Mouse (Mus musculus) ES-E14 (cell line): ENCODE measurements around the gene Pdzk1. TPM values are rescaled to one million over a fixed set of nuclear protein-coding genes. Genes with fewer than 3 reads are reported as not detected.

Experiments
- DNase-seq: peaks from one replicate; pipeline ENCODE4 v3.0.0-alpha.2; 2013; ENCODE audit warnings: low read depth, low spot score
- H3K27ac ChIP-seq: 2 replicates; pipeline ENCODE4 v1.5.1; 2012; ENCODE audit warnings: low read depth, mild to moderate bottlenecking, low read length, moderate library complexity, mixed read lengths; ENCODE audit not compliant: poor library complexity, insufficient read depth, severe bottlenecking
- H3K36me3 ChIP-seq: 2 replicates; pipeline ENCODE4 v1.6.1; 2012; ENCODE audit warnings: mild to moderate bottlenecking, low read length, moderate library complexity, mixed read lengths; ENCODE audit not compliant: control insufficient read depth, poor library complexity, insufficient read depth, severe bottlenecking
- H3K4me1 ChIP-seq, 2 experiments: fragments of 150-350 bp in 1 of 2; sonication (generic) in 1 of 2; 2 replicates each; pipeline ENCODE4 v1.6.1; 2012; ENCODE audit warnings: low read length in 2 of 2, mild to moderate bottlenecking in 1 of 2, mixed read lengths in 1 of 2; ENCODE audit not compliant: control insufficient read depth in 2 of 2, insufficient read depth in 2 of 2, poor library complexity in 1 of 2
- H3K4me3 ChIP-seq, 2 experiments: fragments of 150-350 bp in 1 of 2; sonication (generic) in 1 of 2; 2 replicates each; pipeline ENCODE4 v1.5.1; 2012; ENCODE audit warnings: low read length in 2 of 2, low read depth in 1 of 2, mild to moderate bottlenecking in 1 of 2, mixed read lengths in 1 of 2; ENCODE audit not compliant: insufficient read depth in 1 of 2, poor library complexity in 1 of 2, severe bottlenecking in 1 of 2
- H3K9ac ChIP-seq: 2 replicates; pipeline ENCODE4 v1.6.1; 2012; ENCODE audit warnings: low read depth, mild to moderate bottlenecking, low read length, mixed read lengths; ENCODE audit not compliant: poor library complexity, insufficient read depth, severe bottlenecking
- H3K9me3 ChIP-seq: fragments of 150-350 bp; sonication (generic); 2 replicates; pipeline ENCODE4 v1.6.1; 2012; ENCODE audit warnings: low read depth, mild to moderate bottlenecking, low read length; ENCODE audit not compliant: control insufficient read depth, insufficient read depth
- CHD2 ChIP-seq: IDR thresholded peaks from 2 replicates; pipeline ENCODE4 v1.6.1; 2014; ENCODE audit warnings: mild to moderate bottlenecking, low read depth, low read length, inconsistent platforms
- HCFC1 ChIP-seq: IDR thresholded peaks from 2 replicates; pipeline ENCODE4 v1.6.1; 2012; ENCODE audit warnings: low read length, inconsistent platforms, borderline replicate concordance; ENCODE audit not compliant: insufficient read depth
- MAFK ChIP-seq: IDR thresholded peaks from 2 replicates; pipeline ENCODE4 v1.6.1; 2014; ENCODE audit warnings: mild to moderate bottlenecking, low read depth, low read length, inconsistent platforms; ENCODE audit not compliant: insufficient read depth
- ZC3H11A ChIP-seq: IDR thresholded peaks from 2 replicates; pipeline ENCODE4 v1.6.1; 2012; ENCODE audit warnings: low read depth, mild to moderate bottlenecking, inconsistent platforms, low read length, borderline replicate concordance
- ZNF384 ChIP-seq: IDR thresholded peaks from 2 replicates; pipeline ENCODE4 v1.6.1; 2012; ENCODE audit warnings: low read depth, low read length, inconsistent platforms
- in situ Hi-C, 2 experiments: fragments of 600-800 bp; cut with MboI; formaldehyde crosslinking; loops; one replicate each; pipeline ENCODE4 v1.15.1; 2025; ENCODE audit warnings: low sequenced_read_pairs in 2 of 2, inconsistent platforms in 1 of 2; ENCODE audit not compliant: unreplicated experiment in 2 of 2
- total RNA-seq: library from RNA; depleted of rRNA; stranded (reverse); fragments of 300-350 nt; gene quantifications from 2 replicates; pipeline ENCODE4 v1.2.3, GENCODE M21; 2012

The Pdzk1 gene
- total RNA-seq, 1 experiment: 3.0 TPM

DNA sequence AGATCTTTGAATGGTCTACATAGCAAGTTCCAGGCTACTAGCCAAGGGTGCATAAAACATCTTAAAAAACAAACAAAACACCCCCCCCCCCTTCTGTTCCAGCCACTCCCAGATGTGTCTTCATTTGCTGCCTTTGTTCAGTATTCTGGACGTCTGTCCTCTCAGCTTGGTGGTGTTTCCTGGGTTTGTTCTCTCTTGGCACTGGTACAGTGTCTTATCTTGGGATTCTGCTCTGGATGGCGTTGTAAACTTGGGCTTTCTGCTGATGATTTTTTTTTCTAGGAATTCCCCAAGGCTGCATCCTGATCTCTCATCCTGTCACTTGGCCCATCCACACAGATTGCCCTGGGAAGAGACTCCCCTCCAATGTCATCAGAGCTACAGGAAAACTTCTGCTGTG lies 7.3 kb downstream of the Pdzk1 start:
- no peak overlapping the region for H3K9ac ChIP-seq
- in situ Hi-C loops: no loop called here
- no peaks in the 10 kb centered on the region for H3K9me3 ChIP-seq
- H3K4me3 ChIP-seq: no peak overlapping the region
- TF ChIP-seq HCFC1 (no peak), CHD2 (no peak), ZNF384 (no peak), ZC3H11A (no peak)
- no peak overlapping the region; the same call in 1 of the 2 replicates for H3K27ac ChIP-seq
- H3K4me1 ChIP-seq: peaks cover 6 to 8% of the 10 kb centered on the region in 2 experiments; a peak in 3 of 4 replicates
- no peak for DNase-seq
- no peaks in the 10 kb centered on the region for H3K36me3 ChIP-seq

DNA sequence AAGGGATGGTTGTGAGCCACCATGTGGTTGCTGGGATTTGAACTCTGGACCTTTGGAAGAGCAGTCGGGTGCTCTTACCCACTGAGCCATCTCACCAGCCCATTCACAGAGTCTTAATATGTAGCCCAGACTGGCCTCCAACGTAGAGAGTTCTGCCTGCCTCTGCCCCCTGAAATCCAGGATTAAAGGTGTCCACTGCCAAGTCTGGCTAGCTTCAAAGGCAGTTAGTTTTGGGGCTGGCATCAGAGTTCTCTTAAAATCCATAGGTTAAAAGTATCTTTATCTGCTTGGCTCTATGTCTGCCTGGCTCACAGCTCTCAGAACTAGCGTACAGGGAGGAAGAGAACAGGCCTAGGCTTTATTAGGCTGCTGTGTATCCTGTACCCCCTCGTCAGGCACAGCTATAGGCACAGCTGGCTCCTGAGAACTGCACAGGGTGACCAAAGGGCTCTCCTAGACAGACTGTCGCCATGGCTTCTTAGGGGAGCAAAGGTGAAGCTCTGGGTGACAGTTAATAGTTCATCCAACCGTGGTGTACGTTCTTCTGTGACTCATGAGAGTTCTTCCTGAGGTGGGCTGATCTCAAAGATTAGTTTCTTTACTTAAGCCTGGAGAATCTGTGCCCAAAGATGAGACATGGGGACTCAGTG lies 10.0 kb downstream of the Pdzk1 start:
- DNase-seq: no peak
- Histone ChIP-seq H3K27ac (no peak overlapping the region), H3K4me1 (no peaks in the 10 kb centered on the region), H3K36me3 (no peaks in the 10 kb centered on the region), H3K9ac (no peak overlapping the region), H3K4me3 (no peak overlapping the region), H3K9me3 (no peaks in the 10 kb centered on the region)
- in situ Hi-C loops: no loop called here
- TF ChIP-seq CHD2 (no peak), ZC3H11A (no peak), MAFK (no peak), ZNF384 (no peak)

DNA sequence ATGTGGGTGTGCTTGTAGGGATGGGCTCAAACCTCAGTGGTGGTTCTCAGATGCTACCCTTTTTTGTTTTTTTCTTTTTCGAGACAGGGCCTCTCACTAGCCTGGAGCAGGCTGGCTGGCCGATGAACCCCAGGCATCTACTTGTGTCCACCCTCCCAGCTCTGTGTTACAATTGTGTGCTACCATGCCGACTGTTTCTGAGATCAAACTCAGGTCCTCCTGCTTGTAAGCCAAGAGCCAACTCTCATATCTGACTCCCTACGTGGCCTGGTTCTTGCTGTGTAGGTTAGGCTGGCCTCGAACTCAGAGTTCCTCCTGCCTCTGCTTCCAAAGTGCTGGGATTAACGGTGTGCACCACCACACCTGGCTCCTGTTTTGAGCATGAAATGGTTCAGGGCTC lies 16.1 kb downstream of the Pdzk1 start:
- Histone ChIP-seq H3K27ac (no peak overlapping the region), H3K36me3 (no peaks in the 10 kb centered on the region), H3K9ac (no peak overlapping the region), H3K4me1 (no peaks in the 10 kb centered on the region), H3K4me3 (no peak overlapping the region), H3K9me3 (no peaks in the 10 kb centered on the region)
- DNase-seq: no peak
- in situ Hi-C loops: no loop called here
- TF ChIP-seq HCFC1 (no peak), CHD2 (no peak), MAFK (no peak), ZNF384 (no peak), ZC3H11A (no peak)

DNA sequence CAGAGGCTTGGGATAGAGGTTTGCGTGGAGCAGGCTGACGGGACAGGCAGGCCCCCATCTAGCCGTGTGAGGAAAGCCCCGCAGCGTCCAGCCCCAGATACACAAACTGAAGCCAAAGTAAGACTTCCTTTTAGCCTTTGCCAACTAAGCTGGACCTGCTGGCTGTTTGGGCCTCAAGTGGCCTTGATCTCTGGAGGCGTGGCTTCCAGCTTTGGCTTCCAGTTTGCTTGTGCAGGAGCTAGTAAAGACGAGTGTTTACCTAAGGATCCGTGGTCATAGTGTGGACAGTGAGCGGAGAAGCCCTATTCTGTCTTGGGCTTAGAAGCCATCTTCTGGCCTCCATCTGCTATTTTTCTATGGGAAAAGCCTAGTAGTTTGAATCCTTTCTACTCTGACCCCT lies 16.7 kb downstream of the Pdzk1 start:
- no peak for DNase-seq
- no peak overlapping the region for H3K9ac ChIP-seq
- no peaks in the 10 kb centered on the region for H3K4me1 ChIP-seq
- H3K4me3 ChIP-seq: no peak overlapping the region
- TF ChIP-seq CHD2 (no peak), HCFC1 (no peak), MAFK (no peak), ZNF384 (no peak), ZC3H11A (no peak)
- no peaks in the 10 kb centered on the region for H3K36me3 ChIP-seq
- in situ Hi-C loops: no loop called here
- no peaks in the 10 kb centered on the region for H3K9me3 ChIP-seq
- H3K27ac ChIP-seq: no peak overlapping the region

DNA sequence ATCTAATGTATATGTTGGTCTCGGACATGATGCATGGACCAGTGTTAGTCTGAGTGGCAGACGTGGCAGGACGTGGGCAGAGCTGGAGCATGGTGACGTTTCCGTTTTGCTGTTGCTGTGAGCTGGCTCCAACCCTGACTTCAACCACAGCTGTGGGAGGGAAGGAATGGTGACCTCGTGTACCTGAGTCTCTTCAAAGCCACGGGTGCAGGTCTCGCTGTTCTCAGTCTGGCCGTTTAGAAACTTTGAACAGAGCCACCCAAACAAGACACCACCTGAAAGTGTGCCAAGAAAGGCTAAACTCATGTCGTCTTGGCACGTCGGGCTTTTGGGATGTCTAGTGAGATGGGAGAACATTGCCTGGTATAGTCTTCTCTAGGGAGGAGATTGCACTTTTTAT lies 17.9 kb downstream of the Pdzk1 start:
- H3K27ac ChIP-seq: no peak overlapping the region
- H3K9ac ChIP-seq: no peak overlapping the region
- no peaks in the 10 kb centered on the region for H3K36me3 ChIP-seq
- no peaks in the 10 kb centered on the region for H3K4me1 ChIP-seq
- TF ChIP-seq HCFC1 (no peak), CHD2 (no peak), ZNF384 (no peak), MAFK (no peak), ZC3H11A (no peak)
- DNase-seq: no peak
- no peak overlapping the region for H3K4me3 ChIP-seq
- in situ Hi-C loops: no loop called here
- H3K9me3 ChIP-seq: no peaks in the 10 kb centered on the region
